Mouse (Mus musculus) forebrain, embryonic 15.5 days (tissue): ENCODE results near the gene Cmklr1. TPM values are rescaled to one million over a fixed set of nuclear protein-coding genes. Genes with fewer than 3 reads are reported as not detected.

Experiments
- ATAC-seq: fragments of 200-750 bp; cut with Nextera tagmentation; replicated peaks from 2 replicates; pipeline ENCODE4 v1.8.0; 2017; ENCODE audit warnings: mild to moderate bottlenecking, moderate TSS enrichment, moderate library complexity
- H3K27ac ChIP-seq: fragments of 300-500 bp; sonication (generic); replicated peaks from 2 replicates; pipeline ENCODE4 v1.5.1; 2015; ENCODE audit warnings: mild to moderate bottlenecking, inconsistent platforms
- H3K27me3 ChIP-seq: fragments of 300-500 bp; sonication (generic); 2 replicates; pipeline ENCODE4 v1.6.1; 2015; ENCODE audit warnings: inconsistent platforms
- H3K36me3 ChIP-seq: fragments of 300-500 bp; sonication (generic); 2 replicates; pipeline ENCODE4 v1.6.1; 2015; ENCODE audit warnings: mild to moderate bottlenecking, inconsistent platforms
- H3K4me1 ChIP-seq: fragments of 300-500 bp; sonication (generic); 2 replicates; pipeline ENCODE4 v1.6.1; 2015; ENCODE audit warnings: inconsistent platforms
- H3K4me2 ChIP-seq: fragments of 300-500 bp; sonication (generic); replicated peaks from 2 replicates; pipeline ENCODE4 v1.6.1; 2015; ENCODE audit warnings: mild to moderate bottlenecking, inconsistent platforms
- H3K4me3 ChIP-seq: fragments of 300-500 bp; sonication (generic); 2 replicates; pipeline ENCODE4 v1.5.1; 2015; ENCODE audit warnings: mild to moderate bottlenecking, inconsistent platforms
- H3K9ac ChIP-seq: fragments of 300-500 bp; sonication (generic); replicated peaks from 2 replicates; pipeline ENCODE4 v1.6.1; 2015; ENCODE audit warnings: mild to moderate bottlenecking, inconsistent platforms
- H3K9me3 ChIP-seq: fragments of 300-500 bp; sonication (generic); 2 replicates; pipeline ENCODE4 v1.6.1; 2016; ENCODE audit warnings: inconsistent platforms
- WGBS: fragments of 180-500 bp; shearing (Covaris S2); methylation state at CpG from one replicate; pipeline ENCODE4 v1.1.7; 2015; ENCODE audit warnings: mixed read lengths; 5-methylcytosine and 5-hydroxymethylcytosine counted together
- polyA plus RNA-seq: library from polyadenylated mRNA; unstranded; fragments of >200 nt; fragmentation: Nextera tagmentation; extraction: Ambion mirVana; gene quantifications from 2 replicates; pipeline ENCODE4 v1.2.1, GENCODE M21; 2015

Cmklr1 gene
- polyA plus RNA-seq, 1 experiment from 2014 or later, result 1.3 TPM

DNA sequence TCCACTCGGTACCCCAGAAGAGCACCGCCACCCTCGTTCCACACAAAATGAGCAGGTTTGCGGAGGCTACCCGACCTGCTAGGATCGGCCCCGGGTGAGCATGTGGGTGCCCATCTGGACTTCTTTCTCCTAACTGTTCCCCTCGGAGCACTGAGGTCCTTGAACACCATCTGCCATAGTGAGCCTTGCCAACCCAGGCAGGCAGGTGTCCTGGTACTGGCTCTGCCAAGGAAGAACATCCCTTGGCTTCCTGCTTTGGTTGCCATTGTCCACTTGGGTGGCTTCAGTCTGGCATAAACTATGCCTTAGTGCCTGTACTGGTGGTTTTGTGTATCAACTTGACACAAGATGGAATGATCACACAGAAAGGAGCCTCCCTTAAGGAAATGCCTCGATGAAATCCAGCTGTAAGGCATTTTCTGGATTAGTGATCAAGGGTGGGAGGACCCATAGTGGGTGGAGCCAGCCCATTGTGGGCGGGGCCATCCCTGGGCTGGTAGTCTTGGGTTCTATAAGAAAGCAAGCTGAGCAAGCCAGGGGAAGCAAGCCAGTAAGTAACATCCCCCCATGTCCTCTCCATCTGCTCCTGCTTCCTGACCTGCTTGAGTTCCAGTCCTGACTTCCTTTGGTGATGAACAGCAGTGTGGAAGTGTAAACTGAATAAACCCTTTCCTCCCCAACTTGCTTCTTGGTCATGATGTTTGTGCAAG is 28.7 kb upstream of the Cmklr1 start:
- Histone ChIP-seq H3K27ac (no peak overlapping the region), H3K36me3 (no peaks in the 10 kb centered on the region), H3K4me2 (no peak overlapping the region), H3K4me3 (no peak overlapping the region), H3K9ac (no peak overlapping the region), H3K27me3 (no peaks in the 10 kb centered on the region), H3K9me3 (no peaks in the 10 kb centered on the region), H3K4me1 (no peaks in the 10 kb centered on the region)
- ATAC-seq, result no peak
- WGBS, result 70% methylated on average over 10 of the region's 10 CpGs

DNA sequence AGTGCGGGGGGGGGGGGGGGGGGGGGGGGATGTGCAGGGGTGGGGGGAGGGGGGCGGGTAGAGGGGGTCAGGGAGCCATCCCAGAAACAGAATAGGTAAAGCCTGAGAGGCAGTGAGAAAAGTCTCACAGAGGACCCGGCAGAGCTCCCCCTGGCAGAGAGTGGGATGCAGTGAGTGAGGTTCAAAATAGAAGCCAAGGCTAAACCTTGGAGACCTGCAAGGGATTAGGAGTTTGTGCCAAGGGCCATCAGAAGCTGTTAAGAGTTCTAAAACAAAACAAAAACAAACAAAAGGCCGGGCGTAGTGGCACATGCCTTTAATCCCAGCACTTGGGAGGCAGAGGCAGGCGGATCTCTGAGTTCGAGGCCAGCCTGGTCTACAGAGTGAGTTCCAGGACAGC is 27.3 kb upstream of the Cmklr1 start:
- H3K9me3 ChIP-seq, result no peaks in the 10 kb centered on the region
- no peaks in the 10 kb centered on the region for H3K27me3 ChIP-seq
- H3K4me3 ChIP-seq, result no peak overlapping the region
- ATAC-seq, result no peak
- H3K4me1 ChIP-seq, result no peaks in the 10 kb centered on the region
- no peaks in the 10 kb centered on the region for H3K36me3 ChIP-seq
- no peak overlapping the region for H3K4me2 ChIP-seq
- 91% methylated on average over 5 of the region's 7 CpGs for WGBS
- H3K9ac ChIP-seq, result no peak overlapping the region
- no peak overlapping the region for H3K27ac ChIP-seq

DNA sequence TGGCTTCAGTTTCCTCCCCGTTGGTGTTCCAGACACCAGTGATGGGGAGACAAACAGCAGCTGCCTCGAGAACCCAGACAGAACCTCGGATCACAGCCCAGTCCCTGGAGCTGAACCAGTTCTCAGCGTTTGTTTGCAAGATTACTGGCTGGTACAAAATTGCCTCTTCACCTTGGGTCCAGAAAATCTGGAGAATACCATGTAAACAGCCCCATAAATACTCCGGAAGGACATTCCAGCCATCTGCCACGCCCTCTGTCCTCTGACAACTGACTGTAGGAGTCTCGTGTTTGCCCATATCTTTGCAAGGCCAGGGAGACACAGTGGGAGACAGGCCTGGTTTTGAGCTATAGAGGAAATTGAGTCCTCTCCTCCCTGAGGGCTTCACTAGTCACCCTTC is 24.6 kb upstream of the Cmklr1 start:
- H3K27me3 ChIP-seq, result no peaks in the 10 kb centered on the region
- no peaks in the 10 kb centered on the region for H3K4me1 ChIP-seq
- no peak overlapping the region for H3K4me2 ChIP-seq
- H3K4me3 ChIP-seq, result no peak overlapping the region
- 74% methylated on average over 7 of the region's 7 CpGs for WGBS
- no peaks in the 10 kb centered on the region for H3K9me3 ChIP-seq
- no peak overlapping the region for H3K27ac ChIP-seq
- H3K36me3 ChIP-seq, result no peaks in the 10 kb centered on the region
- no peak for ATAC-seq
- H3K9ac ChIP-seq, result no peak overlapping the region

DNA sequence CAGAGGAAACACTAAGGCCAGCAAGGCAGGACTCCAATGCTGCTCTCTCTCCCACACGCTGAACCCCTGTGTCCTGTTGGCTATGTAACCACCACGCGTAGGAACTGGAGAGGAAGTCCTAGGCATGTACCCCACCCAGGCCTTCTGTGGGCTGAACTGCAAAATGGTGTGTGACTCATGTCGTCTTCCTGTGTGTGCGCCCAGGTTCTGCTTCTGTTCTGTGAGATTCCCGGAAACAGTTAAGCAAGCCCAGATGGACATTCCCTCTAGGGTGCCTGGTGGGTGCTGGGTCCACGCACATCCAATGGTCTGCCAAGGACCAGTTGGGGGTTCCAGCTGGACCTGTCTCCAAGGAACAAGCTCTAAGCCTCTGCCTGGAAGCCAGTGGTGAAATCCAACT is 22.2 kb upstream of the Cmklr1 start:
- Histone ChIP-seq H3K27ac (no peak overlapping the region), H3K4me3 (no peak overlapping the region), H3K9ac (no peak overlapping the region), H3K36me3 (no peaks in the 10 kb centered on the region), H3K9me3 (no peaks in the 10 kb centered on the region), H3K4me2 (no peak overlapping the region), H3K27me3 (no peaks in the 10 kb centered on the region), H3K4me1 (no peaks in the 10 kb centered on the region)
- no peak for ATAC-seq
- WGBS, result 87% methylated on average over 7 of the region's 7 CpGs

DNA sequence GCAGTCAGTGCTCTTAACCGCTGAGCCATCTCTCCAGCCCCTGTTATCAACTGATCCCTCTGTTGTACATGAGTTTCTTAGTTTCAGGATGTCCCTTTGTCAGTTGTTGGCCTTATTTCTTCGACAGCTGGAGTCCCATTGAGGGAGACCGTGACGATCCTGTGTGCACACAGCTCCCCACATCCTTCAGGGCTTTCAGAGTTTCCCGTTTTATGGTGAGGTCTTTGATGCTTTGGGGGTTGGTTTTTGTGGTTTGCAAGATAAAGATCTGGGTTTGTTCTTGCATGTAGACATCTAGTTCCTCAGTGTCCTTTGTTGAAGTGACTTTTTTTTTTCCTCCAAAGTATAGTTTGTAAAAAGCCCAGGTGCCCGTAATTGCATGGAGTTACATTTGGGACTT is 20.4 kb upstream of the Cmklr1 start:
- ATAC-seq, result no peak
- WGBS, result 83% methylated on average over 6 of the region's 6 CpGs
- Histone ChIP-seq H3K4me3 (no peak overlapping the region), H3K9ac (no peak overlapping the region), H3K27ac (no peak overlapping the region), H3K36me3 (no peaks in the 10 kb centered on the region), H3K9me3 (no peaks in the 10 kb centered on the region), H3K4me1 (no peaks in the 10 kb centered on the region), H3K27me3 (no peaks in the 10 kb centered on the region), H3K4me2 (no peak overlapping the region)

DNA sequence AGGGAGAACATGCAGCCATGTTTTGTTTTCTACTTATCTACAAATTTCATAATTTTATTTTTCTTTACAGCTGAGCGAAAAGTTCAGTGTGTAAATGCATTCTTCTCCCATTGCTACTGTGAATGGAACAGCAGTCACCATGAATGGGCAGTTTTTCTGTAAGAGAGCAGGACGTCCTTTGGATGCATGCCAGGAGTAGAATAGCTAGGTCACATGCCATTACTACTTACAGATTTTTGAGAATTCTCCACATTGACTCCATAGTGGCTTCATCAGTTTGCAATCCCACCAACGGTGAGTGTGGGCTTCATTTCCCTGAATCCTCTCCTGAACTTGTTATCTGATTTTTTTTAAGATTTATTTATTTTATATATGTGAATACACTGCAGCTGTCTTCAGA is 19.9 kb upstream of the Cmklr1 start:
- H3K9ac ChIP-seq, result no peak overlapping the region
- H3K4me1 ChIP-seq, result no peaks in the 10 kb centered on the region
- no peak overlapping the region for H3K4me2 ChIP-seq
- no peaks in the 10 kb centered on the region for H3K9me3 ChIP-seq
- WGBS, result 54% methylated on average over 3 of the region's 3 CpGs
- H3K4me3 ChIP-seq, result no peak overlapping the region
- no peak for ATAC-seq
- H3K27me3 ChIP-seq, result no peaks in the 10 kb centered on the region
- H3K36me3 ChIP-seq, result no peaks in the 10 kb centered on the region
- no peak overlapping the region for H3K27ac ChIP-seq

DNA sequence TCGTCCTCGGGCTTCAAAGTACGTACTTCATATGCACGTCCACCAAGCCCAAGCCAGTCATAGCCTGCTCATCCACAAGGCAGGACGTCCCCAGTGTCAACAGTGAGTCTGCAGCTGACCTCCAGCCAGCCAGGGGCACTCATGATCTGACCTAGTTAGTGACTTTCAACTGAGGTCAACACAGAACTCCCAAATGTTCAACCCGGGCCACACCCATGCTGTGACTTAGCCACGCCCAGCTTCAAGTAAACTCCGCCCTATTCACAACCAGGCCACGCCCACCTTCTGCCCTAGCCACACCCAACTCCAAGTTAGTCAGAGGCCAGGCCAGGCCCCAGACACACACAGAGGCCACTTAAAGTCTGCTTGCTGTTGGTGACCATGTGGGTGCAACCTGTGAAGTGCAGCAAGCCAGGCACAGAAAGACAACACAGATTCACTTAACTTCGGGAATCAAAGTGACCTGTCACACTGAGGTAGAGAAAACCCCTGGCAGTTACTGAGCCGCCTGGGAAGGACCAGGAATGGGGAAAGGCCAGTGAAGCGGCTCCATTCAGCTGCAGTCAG is 14.5 kb upstream of the Cmklr1 start:
- no peak for ATAC-seq
- H3K4me1 ChIP-seq, result no peaks in the 10 kb centered on the region
- 84% methylated on average over 12 of the region's 12 CpGs for WGBS
- H3K4me3 ChIP-seq, result no peak overlapping the region
- H3K9me3 ChIP-seq, result no peaks in the 10 kb centered on the region
- no peaks in the 10 kb centered on the region for H3K27me3 ChIP-seq
- no peaks in the 10 kb centered on the region for H3K36me3 ChIP-seq
- H3K9ac ChIP-seq, result no peak overlapping the region
- H3K27ac ChIP-seq, result no peak overlapping the region
- no peak overlapping the region for H3K4me2 ChIP-seq

DNA sequence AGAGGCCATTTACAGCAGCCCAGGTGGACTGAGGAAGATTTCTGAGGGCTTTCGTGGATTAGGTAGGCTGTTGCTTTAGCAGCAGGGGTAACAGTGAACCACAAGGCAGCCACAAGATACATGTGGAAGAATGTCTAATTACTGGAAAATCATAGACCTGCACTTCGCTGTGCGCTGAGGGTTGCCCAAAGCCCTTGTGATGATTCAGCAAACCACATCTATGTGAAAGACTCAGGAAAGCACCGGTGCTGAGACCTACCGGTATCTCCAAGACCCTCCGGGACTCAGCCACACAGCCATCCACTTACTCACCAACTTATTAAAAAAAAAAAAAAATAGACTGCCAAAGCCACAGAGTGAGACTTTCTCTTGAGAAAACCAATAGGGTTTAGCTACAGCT is 13.9 kb upstream of the Cmklr1 start:
- no peak for ATAC-seq
- Histone ChIP-seq H3K27me3 (no peaks in the 10 kb centered on the region), H3K9ac (no peak overlapping the region), H3K4me3 (no peak overlapping the region), H3K36me3 (no peaks in the 10 kb centered on the region), H3K4me1 (no peaks in the 10 kb centered on the region), H3K4me2 (no peak overlapping the region), H3K27ac (no peak overlapping the region), H3K9me3 (no peaks in the 10 kb centered on the region)
- WGBS, result 91% methylated on average over 6 of the region's 6 CpGs

DNA sequence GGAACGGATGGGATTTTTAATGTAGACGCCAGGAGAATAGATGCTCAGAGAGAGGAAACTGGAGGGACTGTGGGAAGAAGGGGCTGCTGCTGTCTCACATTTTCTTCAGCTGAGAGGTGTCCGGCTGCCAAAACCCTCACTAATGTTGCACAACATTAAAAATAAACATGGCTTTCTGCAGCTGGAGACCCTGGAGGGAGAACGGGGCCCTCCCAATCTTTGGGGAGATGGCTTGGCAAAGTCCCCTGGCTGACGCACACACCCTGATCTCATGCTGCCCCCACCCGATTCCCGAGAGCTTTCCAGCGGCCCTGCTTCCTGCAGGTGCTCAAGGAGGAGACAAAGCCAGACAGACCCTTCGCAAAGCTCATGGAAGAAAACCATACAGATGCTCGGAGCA is 10.6 kb upstream of the Cmklr1 start:
- no peak overlapping the region for H3K27ac ChIP-seq
- no peaks in the 10 kb centered on the region for H3K4me1 ChIP-seq
- no peak overlapping the region for H3K4me3 ChIP-seq
- no peak overlapping the region for H3K4me2 ChIP-seq
- WGBS, result 79% methylated on average over 10 of the region's 10 CpGs
- no peaks in the 10 kb centered on the region for H3K9me3 ChIP-seq
- H3K9ac ChIP-seq, result no peak overlapping the region
- no peaks in the 10 kb centered on the region for H3K36me3 ChIP-seq
- H3K27me3 ChIP-seq, result no peaks in the 10 kb centered on the region
- ATAC-seq, result no peak

DNA sequence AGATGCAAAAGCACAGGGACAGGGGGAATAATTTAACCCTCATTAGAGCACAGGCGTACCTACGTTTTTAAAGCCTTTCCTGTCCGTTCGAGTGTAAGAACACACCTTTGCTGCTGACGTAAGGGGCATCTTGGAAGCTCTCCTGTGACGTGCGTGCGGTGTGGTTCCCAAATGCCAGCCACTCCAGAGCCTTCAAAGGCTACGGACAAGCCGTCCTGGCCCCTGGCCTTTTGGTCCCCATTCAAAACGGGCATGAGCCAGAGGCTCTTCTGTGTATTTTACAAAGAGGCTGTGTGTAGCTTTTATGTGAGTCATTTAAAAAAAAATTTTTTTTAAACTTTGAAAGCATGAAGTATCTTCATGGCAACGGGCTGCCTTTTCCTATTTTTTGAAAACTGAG is 4.6 kb upstream of the Cmklr1 start:
- H3K4me2 ChIP-seq, result no peak overlapping the region
- no peak for ATAC-seq
- H3K36me3 ChIP-seq, result no peaks in the 10 kb centered on the region
- H3K9ac ChIP-seq, result no peak overlapping the region
- WGBS, result 74% methylated on average over 12 of the region's 12 CpGs
- H3K4me3 ChIP-seq, result no peak overlapping the region
- no peaks in the 10 kb centered on the region for H3K27me3 ChIP-seq
- H3K4me1 ChIP-seq, result 0 out of 2 replicates have a peak, but pooled peaks cover 5% of the 10 kb centered on the region
- H3K27ac ChIP-seq, result no peak overlapping the region
- H3K9me3 ChIP-seq, result no peaks in the 10 kb centered on the region

DNA sequence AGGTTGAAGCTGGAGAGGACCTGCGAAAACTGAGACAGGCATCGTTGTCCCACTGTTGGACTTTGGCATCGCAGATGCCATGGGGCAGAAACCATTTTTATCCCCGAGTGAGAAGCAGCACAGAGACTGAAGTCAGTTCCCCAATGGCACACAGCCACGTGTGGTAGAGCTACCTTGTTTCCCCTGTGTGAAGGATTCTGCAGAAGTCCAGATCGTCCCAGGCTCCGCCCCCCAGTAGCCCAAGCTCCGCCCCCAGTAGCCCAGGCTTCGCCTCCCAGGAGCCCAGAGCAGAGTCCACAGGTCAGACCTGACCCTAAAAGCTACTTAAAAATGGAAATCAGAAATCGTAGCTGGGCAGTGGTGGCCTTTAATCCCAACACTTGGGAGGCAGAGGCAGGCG is 4.0 kb upstream of the Cmklr1 start:
- Histone ChIP-seq H3K27me3 (no peaks in the 10 kb centered on the region), H3K9ac (no peak overlapping the region), H3K4me2 (no peak overlapping the region), H3K36me3 (no peaks in the 10 kb centered on the region), H3K4me1 (0 out of 2 replicates have a peak, but pooled peaks cover 5% of the 10 kb centered on the region), H3K9me3 (no peaks in the 10 kb centered on the region), H3K27ac (no peak overlapping the region), H3K4me3 (no peak overlapping the region)
- 82% methylated on average over 11 of the region's 11 CpGs for WGBS
- ATAC-seq, result no peak

DNA sequence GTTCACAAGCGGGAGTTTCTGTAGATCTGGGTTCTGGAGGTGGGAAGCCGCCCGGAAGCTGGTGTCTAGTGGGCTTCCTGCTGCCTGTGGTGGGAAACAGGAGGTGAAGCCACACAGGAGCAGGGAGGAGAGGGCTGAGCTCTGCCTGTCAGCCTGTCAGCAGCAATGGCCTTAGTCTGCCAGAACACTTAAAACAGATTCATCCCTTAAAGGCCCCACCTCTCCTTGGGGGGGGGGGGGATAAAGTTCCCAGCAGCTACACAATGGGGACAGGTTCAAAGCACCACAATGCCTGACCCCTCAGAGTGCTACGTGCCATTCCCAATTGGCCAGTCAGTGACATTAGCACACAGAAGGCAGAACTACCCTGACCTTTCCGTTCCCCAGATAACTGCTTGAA is 2.0 kb upstream of the Cmklr1 start:
- ATAC-seq, result no peak
- H3K27me3 ChIP-seq, result no peaks in the 10 kb centered on the region
- no peak overlapping the region for H3K4me2 ChIP-seq
- H3K4me3 ChIP-seq, result no peak overlapping the region
- H3K27ac ChIP-seq, result no peak overlapping the region
- H3K4me1 ChIP-seq, result 0 out of 2 replicates have a peak, but pooled peaks cover 5% of the 10 kb centered on the region
- no peak overlapping the region for H3K9ac ChIP-seq
- H3K36me3 ChIP-seq, result no peaks in the 10 kb centered on the region
- WGBS, result 40% methylated on average over 5 of the region's 5 CpGs
- H3K9me3 ChIP-seq, result no peaks in the 10 kb centered on the region

DNA sequence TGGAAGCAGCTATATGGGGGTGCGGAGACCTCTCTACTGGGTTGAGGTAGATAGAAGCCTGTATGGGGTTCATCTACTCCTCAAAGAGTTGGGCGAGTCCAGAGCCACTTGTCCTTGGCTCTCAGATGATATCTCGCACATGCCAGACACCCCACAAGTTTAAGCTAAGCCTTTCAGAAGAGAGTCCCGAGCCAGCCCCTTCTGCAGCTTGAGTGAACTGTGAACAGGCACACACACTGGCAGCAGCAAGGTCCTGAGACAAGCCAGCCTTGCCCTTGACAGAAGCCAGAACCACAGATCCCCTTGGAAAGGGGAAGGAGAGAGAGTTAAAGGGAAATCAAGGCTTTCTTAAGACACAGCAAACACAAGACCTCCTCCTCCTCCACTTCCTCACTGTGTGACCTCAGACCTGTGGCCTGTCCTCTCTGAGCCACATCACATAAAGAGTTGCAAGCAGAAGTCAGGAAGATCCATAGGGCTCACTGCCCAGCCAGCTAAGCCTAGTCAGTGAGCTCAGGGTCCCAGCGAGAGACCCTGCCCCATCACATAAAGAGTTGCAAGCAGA is 1.5 kb downstream of the Cmklr1 start:
- 89% methylated on average over 5 of the region's 5 CpGs for WGBS
- H3K36me3 ChIP-seq, result no peaks in the 10 kb centered on the region
- no peak overlapping the region for H3K4me2 ChIP-seq
- H3K27ac ChIP-seq, result no peak overlapping the region
- no peaks in the 10 kb centered on the region for H3K9me3 ChIP-seq
- H3K27me3 ChIP-seq, result no peaks in the 10 kb centered on the region
- ATAC-seq, result no peak
- no peak overlapping the region for H3K9ac ChIP-seq
- H3K4me3 ChIP-seq, result no peak overlapping the region
- 0 out of 2 replicates have a peak, but pooled peaks cover 5% of the 10 kb centered on the region for H3K4me1 ChIP-seq
